Comparison of ENCODE assay signal across 21 mouse cellular contexts in genomic region chr10:126662765-126663164, GRCm38 (mm10).
A peak's percentile ranks its signal among the peaks of the same experiment; 100 is the strongest.
DNase-seq lines count a peak whose midpoint lies in the region; ATAC-seq and TF ChIP-seq lines count a peak whose summit lies in the region.
"Had no signal": no experiment of that assay in that cellular context is flagged by ENCODE, and none has a peak within 500 bp of the region (broad histone marks: within the 10 kb centered on the region; RNA-seq: fewer than 3 reads in every experiment).

No protein-coding gene starts in this region.

- H3K4me1 ChIP-seq in intestine, embryonic 14.5 days (replicated peaks; ENCODE audit: control insufficient read depth, insufficient read depth, low read length) = no peaks in the 10 kb centered on the region
- no peaks in the 10 kb centered on the region for H3K4me1 ChIP-seq in intestine, embryonic 16.5 days (ENCODE audit: control insufficient read depth, insufficient read depth, low read length)
- H3K4me1 ChIP-seq in testis, adult 2 months (ENCODE audit: control insufficient read depth, insufficient read depth, low read length) = no peaks in the 10 kb centered on the region; the same call in 1 of the 2 replicates
- H3K4me1 ChIP-seq: embryonic facial prominence, embryonic 13.5 days; embryonic facial prominence, embryonic 15.5 days; forebrain, embryonic 10.5 days; forebrain, embryonic 12.5 days had no signal

- WGBS in intestine, embryonic 14.5 days = 86% methylated on average over 6 of the region's 6 CpGs
- 89% methylated on average over 6 of the region's 6 CpGs for WGBS in intestine, embryonic 16.5 days

- ATAC-seq in intestine, embryonic 14.5 days (replicated peaks; ENCODE audit: low FRiP score, low TSS enrichment, low read depth) = no peak
- no peak for ATAC-seq in intestine, embryonic 16.5 days
- ATAC-seq: forebrain, embryonic 14.5 days; forebrain, embryonic 16.5 days had no signal

- TF ChIP-seq CTCF in testis, adult 2 months (IDR thresholded peaks at IDR 0.05; ENCODE audit: control insufficient read depth, insufficient read depth, insufficient replicate concordance, low read depth, low read length) = no peak

- peak; percentile 35 for DNase-seq in intestine, embryonic 14.5 days (ENCODE audit: low spot score)
- no peak for DNase-seq in testis, postnatal 10 days (ENCODE audit: low spot score)
- no peak for DNase-seq in adrenal gland, postnatal 36 days
- DNase-seq: adrenal gland, adult 2 months; adrenal gland, postnatal 10 days; adrenal gland, postnatal 25 days; cerebellum, adult 11 months; cerebellum, adult 18-20 months; cerebellum, adult 8-10 months; cerebellum, adult 9-11 months; cerebellum, postnatal 36 days; embryo, embryonic 11 days had no signal

- no peak for TF ChIP-seq POLR2A in testis, adult 2 months (IDR thresholded peaks at IDR 0.05; ENCODE audit: control insufficient read depth, low read depth, low read length)

- H3K9ac ChIP-seq in intestine, embryonic 14.5 days (ENCODE audit: low read length) = no peak overlapping the region
- no peak overlapping the region for H3K9ac ChIP-seq in intestine, embryonic 16.5 days (ENCODE audit: low read depth, low read length)
- H3K9ac ChIP-seq: embryonic facial prominence, embryonic 13.5 days; embryonic facial prominence, embryonic 15.5 days; forebrain, embryonic 12.5 days had no signal

- H3K27ac ChIP-seq in intestine, embryonic 14.5 days (ENCODE audit: low read depth) = no peak overlapping the region
- no peak overlapping the region for H3K27ac ChIP-seq in intestine, embryonic 16.5 days (ENCODE audit: low read length)
- no peak overlapping the region for H3K27ac ChIP-seq in testis, adult 2 months (ENCODE audit: control insufficient read depth, insufficient read depth, low read depth, low read length)
- H3K27ac ChIP-seq: embryonic facial prominence, embryonic 13.5 days; forebrain, embryonic 10.5 days; forebrain, embryonic 12.5 days had no signal

- no peaks in the 10 kb centered on the region for H3K36me3 ChIP-seq in intestine, embryonic 14.5 days (ENCODE audit: control insufficient read depth, insufficient read depth, low read length)
- H3K36me3 ChIP-seq in intestine, embryonic 16.5 days (ENCODE audit: control insufficient read depth, insufficient read depth, low read length) = no peaks in the 10 kb centered on the region
- H3K36me3 ChIP-seq in testis, adult 2 months (ENCODE audit: control insufficient read depth, insufficient read depth, low read length) = no peaks in the 10 kb centered on the region
- H3K36me3 ChIP-seq: embryonic facial prominence, embryonic 13.5 days; embryonic facial prominence, embryonic 15.5 days; forebrain, embryonic 10.5 days; forebrain, embryonic 12.5 days had no signal

- no peaks in the 10 kb centered on the region for H3K9me3 ChIP-seq in intestine, embryonic 14.5 days (ENCODE audit: control insufficient read depth, low read length)
- peaks cover 3% of the 10 kb centered on the region; the same call in 1 of the 2 replicates for H3K9me3 ChIP-seq in intestine, embryonic 16.5 days (ENCODE audit: control insufficient read depth, low read length)
- H3K9me3 ChIP-seq: embryonic facial prominence, embryonic 15.5 days had no signal

- no peak overlapping the region for H3K4me3 ChIP-seq in intestine, embryonic 14.5 days (ENCODE audit: low read depth, low read length)
- no peak overlapping the region for H3K4me3 ChIP-seq in intestine, embryonic 16.5 days (ENCODE audit: low read length)
- peak overlapping the region; percentile 32; the same call in 1 of the 2 replicates for H3K4me3 ChIP-seq in testis, adult 2 months (ENCODE audit: control insufficient read depth, low read depth, low read length)
- H3K4me3 ChIP-seq: embryonic facial prominence, embryonic 13.5 days; embryonic facial prominence, embryonic 15.5 days; erythroblast, embryonic 14.5 days; forebrain, embryonic 10.5 days; forebrain, embryonic 12.5 days had no signal

- no peak overlapping the region for H3K4me2 ChIP-seq in intestine, embryonic 14.5 days (ENCODE audit: low read length)
- H3K4me2 ChIP-seq in intestine, embryonic 16.5 days (ENCODE audit: low read depth, low read length) = no peak overlapping the region
- H3K4me2 ChIP-seq: embryonic facial prominence, embryonic 13.5 days; embryonic facial prominence, embryonic 15.5 days; forebrain, embryonic 12.5 days had no signal

- no peaks in the 10 kb centered on the region for H3K27me3 ChIP-seq in intestine, embryonic 14.5 days (replicated peaks; ENCODE audit: control insufficient read depth, insufficient read depth, low read length)
- no peaks in the 10 kb centered on the region for H3K27me3 ChIP-seq in intestine, embryonic 16.5 days (replicated peaks; ENCODE audit: control insufficient read depth, insufficient read depth, low read length)
- H3K27me3 ChIP-seq in testis, adult 2 months (ENCODE audit: control insufficient read depth, insufficient read depth, low read length) = no peaks in the 10 kb centered on the region
- H3K27me3 ChIP-seq: embryonic facial prominence, embryonic 13.5 days; embryonic facial prominence, embryonic 15.5 days; forebrain, embryonic 12.5 days had no signal
